Mouse (Mus musculus) olfactory bulb, adult 2 months (tissue): ENCODE measurements at regions not wholly inside any gene's neighbourhood (a gene's known extent, or its start where the extent isn't known, plus 50 kb on each side); places are given as distances from the start of the nearest gene placed in this dataset.

Experiments
- H3K27ac ChIP-seq: fragments of 200-500 bp; 2 replicates; pipeline ENCODE4 v1.5.1; 2012; ENCODE audit warnings: low read depth, low read length; ENCODE audit not compliant: insufficient read depth
- H3K4me1 ChIP-seq: fragments of 200-500 bp; 2 replicates; pipeline ENCODE4 v1.6.1; 2012; ENCODE audit warnings: low read length; ENCODE audit not compliant: control insufficient read depth, insufficient read depth
- H3K4me3 ChIP-seq: fragments of 200-500 bp; 2 replicates; pipeline ENCODE4 v1.5.1; 2012; ENCODE audit warnings: mild to moderate bottlenecking, low read depth, low read length, moderate library complexity; ENCODE audit not compliant: insufficient read depth
- CTCF ChIP-seq: fragments of 200-500 bp; IDR thresholded peaks from 2 replicates; pipeline ENCODE4 v1.5.1; 2012; ENCODE audit warnings: low read depth, mild to moderate bottlenecking, low read length, moderate library complexity; ENCODE audit not compliant: insufficient read depth
- POLR2A ChIP-seq: fragments of 200-500 bp; IDR thresholded peaks from 2 replicates; pipeline ENCODE4 v1.6.1; 2012; ENCODE audit warnings: mild to moderate bottlenecking, low read depth, low read length, moderate library complexity; ENCODE audit not compliant: insufficient read depth
- WGBS: fragments of 180-500 bp; shearing (Covaris S2); methylation state at CpG from one replicate; pipeline ENCODE4 v1.1.7; 2018; 5-methylcytosine and 5-hydroxymethylcytosine counted together

DNA sequence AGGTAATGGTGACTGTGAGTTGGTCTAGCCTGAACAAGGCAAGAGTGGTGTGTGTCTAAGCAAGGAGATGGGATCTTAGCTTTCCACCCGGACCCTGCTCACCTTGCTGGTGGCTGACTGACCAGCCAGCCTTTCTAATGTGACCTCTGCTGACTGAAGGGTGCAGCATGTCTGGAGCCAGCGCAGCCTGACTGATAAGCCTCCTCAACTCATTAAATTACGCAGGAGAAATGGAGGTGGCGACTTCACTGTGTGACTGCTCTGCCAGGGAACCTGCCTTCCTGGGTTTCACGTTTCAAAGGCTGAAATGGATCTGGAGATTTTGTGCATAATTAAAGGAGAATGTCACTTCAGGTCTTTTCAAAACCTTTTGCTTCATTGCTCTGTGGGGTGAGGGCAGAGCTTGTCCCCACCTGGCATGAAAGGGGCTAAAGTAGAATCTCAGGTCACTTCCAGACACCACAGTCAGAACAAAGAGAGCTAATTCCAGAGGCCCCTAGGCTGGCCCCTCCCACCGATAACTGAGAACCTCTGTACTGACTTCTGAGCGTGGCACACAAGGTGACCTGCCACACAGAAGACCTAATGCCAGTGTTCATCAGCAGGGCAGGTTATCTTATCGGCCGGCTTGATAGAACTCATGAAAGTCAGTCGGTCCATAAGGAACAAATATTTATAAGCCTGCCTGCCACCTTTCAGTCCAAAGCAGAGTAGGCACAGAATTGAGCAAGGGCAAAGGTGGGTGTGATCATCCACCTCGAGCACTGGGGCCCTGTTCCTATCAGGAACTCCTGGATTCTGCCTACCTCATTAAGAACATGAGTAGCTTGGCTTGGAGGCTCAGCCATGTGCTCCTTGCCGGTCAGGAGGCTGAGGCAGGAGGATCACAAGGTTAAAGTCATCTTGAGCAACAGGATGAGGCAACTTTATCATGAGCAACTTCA lies 53.1 kb upstream of the Vps8 start:
- whole genome bisulfite sequencing, result 89% methylated on average over 12 of the region's 12 CpGs
- H3K4me1 ChIP-seq, result no peaks in the 10 kb centered on the region
- H3K4me3 ChIP-seq, result no peak overlapping the region
- H3K27ac ChIP-seq, result no peak overlapping the region
- TF ChIP-seq POLR2A, result no peak
- TF ChIP-seq CTCF, result no peak
